Mouse (Mus musculus) adrenal gland, adult 8-10 months (tissue): ENCODE data around the gene Gm20716. TPM values are rescaled to one million over a fixed set of nuclear protein-coding genes. Genes with fewer than 3 reads are reported as not detected.
"Not testable (repeated sequence)": the region's sequence is repeated elsewhere in the genome, so short reads cannot be mapped to it uniquely, and the experiment has no call there.

Experiments
- DNase-seq: peaks from one replicate; pipeline ENCODE4 v3.0.0; 2022
- microRNA-seq, 2 experiments: library from miRNA; unstranded; fragments of <30 nt; microRNA quantifications; one replicate each; pipeline ENCODE4 v1.2.0; 2022
- total RNA-seq, 4 experiments: library from RNA; stranded (reverse); gene quantifications; 2 replicates each; pipeline ENCODE4 v1.2.4; 2022

Gene Gm20716
- total RNA-seq, 4 experiments from 2014 or later: 25.8 to 44.4 (median 34.9) TPM

DNA sequence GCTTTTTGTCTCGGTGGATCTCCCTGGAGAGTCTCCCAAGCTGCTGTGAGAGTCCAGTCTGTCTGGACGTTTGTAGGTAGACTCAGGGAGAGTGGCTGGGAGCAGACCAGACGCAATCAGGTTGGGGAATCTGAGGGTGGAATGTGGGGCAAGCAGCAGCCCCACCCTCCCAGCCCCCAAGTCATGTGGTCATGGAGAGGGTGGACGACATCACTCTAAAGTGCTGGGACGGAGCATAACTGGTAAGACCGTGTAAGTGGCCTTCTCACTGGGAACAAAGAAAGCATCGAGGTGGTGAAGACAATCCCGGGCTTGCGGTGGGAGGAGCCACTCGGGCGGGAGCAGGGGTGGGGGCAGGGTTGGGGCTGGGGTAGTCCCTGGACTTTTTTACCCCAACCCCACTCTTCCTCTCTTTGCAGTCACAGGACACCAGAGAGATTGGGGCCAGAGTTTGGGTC is 68.6 kb downstream of the Gm20716 start:
- DNase-seq: no peak

DNA sequence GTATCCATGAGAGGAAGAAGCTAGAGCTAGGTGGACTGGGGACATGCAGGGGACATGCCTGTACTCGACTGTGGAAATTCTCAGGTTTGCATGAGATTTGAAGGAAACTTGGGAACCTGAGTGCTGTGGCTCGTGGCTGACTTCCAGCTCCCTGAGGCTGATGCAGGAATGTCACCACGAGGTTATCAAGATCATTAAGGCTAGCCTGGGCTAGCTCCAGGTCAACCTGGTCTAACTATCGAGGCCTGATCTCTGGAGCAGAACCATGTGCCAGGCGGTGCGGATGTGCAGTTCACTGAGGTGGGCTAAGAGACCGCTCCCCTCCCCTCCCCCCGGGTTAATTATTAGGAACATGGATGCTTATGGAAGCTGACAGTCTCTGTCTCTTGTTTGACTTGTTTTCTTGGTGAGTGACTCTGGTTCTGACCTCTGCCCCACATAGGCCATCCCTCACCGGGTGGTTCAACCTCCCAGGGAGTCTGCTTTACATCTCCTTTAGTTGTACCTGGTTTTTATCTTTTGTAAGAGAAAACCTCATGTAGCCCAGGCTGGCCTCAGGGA is 69.7 kb downstream of the Gm20716 start:
- no peak for DNase-seq

DNA sequence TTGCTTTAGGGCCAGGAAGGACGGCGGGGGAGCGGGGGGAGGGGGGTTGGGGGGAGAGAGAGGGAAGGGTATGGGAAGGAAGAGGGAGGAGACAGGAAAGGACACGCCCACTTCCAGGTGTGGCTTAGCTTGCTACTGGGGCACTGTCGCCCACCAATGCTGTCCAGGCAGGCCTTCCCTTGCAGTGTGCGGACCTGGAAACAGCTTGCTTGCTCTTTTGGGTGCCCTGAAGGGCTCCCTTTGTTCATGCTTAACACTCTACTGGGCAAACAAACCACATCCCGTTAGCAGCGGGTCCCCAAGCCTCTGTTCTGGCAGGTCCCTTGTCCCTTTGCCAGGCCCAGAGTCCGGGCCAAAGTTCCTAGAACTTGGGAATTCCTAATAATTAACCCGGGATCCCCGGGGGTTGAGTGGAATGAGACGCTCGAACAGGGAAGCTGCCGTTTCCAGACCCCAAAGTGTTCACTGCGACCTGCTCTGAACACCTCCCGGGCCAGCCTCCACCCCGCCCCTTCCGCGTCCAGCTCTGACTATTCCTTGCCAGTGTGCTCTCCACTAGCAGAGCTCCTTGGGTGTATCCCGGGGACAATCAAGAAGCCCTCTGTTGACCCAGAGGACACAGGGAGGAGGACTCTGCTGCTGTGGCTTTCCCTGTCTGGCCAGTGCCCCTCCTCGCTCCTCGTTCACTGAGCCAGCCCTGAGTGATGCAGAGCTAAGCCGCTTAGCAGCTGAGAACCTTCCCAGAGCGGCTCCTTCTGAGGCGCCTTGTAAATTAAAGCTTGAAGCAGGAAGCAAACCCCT is 71.1 kb downstream of the Gm20716 start:
- DNase-seq: no peak

DNA sequence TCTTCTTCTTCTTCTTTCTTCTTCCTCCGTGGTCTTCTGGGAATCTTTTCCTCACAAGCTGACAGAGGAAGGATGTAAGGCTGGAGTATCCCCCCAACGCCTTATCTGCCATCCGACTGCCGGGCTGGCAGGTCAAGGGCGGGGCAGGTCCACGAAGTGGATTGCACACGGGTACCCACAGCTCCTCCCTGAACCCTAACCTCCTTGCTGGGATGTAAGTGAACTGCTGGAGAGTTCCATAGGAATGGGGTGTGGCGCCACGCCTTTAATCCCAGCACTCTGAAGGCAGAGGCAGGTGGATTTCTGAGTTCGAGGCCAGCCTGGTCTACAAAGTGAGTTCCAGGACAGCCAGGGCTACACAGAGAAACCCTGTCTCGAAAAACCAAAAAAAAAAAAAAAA is 72.2 kb downstream of the Gm20716 start:
- DNase-seq: not testable (repeated sequence)

DNA sequence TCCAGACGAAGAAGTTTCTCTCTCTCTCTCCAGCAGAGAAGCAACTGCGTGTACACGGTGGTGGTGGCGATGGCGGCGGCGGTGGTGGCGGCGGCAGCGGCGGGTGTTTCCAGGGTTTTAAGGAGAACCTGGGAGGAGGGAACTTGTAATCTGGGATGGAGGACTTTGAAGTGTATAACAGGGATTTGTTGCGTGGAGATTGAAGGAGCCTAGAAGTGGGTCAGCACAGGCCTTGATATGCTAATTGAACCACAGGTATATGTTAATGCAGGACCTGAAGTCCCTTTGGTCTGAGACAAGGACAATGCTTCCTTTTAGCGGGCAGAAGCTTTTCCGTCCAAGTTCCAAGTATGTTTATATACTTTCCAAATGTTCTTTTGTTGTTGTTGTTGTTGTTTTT is 73.8 kb downstream of the Gm20716 start:
- DNase-seq: no peak

DNA sequence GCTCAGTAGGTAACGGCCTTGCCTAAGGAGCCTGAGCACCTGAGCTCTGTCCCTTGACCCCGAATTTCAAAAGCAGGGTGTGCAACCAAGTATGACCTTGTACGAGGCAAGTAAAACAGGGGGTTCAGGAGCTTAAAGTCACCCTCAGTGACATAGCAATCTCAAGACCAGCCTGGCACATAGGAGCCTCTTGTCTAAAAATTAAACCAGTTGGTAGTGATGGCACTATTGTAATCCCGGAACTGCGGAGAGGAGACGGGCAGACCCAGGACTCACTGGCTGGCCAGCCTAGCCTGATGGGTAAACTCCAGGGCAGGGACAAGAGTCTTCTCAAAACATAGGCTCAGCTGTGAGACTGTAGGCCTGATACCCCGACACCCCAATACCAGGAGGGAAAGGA is 74.5 kb downstream of the Gm20716 start:
- DNase-seq: no peak

DNA sequence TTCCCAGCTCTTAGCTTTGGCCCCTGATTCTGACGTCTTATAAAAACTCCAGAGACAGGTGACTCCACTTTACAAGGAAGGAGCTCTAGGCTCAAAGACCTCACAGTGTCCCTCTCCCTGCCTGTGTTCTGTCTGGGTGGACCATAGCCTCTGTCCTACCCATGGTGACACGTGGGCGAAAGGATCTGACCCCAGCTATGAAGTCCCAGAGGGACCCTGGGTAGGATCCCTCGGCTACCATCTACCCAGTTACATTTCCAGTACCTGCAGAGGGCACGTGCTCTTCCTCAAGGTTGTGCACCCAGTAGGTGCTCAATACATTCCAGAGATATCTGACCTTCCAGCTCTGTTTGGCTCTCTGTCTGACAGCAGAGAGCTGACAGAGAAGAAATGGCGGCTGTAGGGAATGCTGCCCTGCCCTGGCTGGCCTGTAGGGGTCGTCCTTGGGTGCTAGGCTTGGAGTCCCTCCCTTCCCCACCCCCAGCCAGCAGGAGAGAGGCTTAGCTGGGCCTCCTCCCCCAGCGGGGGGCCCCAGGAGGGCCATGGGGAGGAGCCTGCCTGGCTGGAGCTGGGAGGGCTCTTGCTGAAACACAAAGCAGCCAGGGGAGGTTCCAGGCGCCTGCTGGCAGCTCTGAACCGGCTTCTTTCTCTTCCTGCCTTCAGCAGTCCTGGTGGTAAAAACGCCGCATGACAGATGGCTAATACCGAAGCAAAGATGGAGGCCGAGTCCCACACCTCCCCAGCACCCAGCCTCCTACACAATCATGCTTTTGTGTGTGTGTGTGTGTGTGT is 75.9 kb downstream of the Gm20716 start:
- peak; percentile 79 for DNase-seq

DNA sequence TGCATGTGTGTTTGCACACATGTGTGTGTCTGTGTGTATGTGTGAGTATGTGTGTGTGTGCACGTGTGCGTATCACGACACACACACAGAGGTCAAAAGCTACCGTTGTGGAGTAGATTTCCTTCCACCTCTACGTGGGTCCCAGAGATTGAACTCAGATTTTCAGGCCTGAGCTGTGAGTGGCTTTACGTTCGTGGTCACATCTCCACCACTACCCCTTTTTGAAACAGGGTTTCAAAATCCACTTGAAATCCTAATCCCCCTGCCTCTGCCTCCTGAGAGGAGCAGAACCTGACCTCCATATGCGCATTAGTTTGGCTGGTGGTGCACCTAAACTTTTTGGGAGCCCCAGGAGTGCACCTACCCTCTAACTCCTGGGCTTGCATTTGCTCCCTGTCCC is 80.9 kb downstream of the Gm20716 start:
- DNase-seq: no peak

DNA sequence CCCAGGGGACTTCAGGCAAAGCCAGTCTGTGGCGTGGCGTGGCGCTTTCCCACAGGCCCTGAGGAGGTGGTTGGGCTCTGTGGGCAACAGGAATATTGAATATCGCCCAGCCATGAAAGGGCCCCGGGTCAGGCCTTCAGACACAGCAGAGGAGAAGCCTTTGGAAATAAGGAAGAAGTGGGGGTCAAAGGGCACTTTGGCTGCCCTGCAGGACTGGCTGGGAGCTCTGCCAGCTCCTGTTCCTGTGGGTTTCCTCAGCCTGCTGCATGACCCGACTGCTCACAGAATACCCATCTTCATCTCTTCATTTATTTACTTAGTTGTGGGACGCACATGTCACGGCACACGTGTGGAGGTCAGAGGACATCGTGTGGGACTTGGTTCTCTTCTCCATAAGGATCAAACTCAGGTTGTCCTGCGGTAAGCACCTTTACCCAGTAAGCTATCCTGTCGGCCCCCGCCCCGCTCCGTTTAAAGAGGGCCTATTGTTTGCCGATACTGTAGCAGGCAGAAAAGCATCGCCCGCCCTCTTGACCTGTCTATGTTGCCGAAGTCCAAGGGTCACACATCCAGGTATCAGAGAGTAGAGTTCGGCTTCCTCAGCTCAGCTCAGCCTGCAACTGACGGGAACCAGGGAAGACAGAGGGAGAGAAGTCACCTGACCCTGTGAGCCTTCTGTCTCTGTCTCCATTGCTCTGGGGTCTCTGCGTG is 82.3 kb downstream of the Gm20716 start:
- DNase-seq: no peak

DNA sequence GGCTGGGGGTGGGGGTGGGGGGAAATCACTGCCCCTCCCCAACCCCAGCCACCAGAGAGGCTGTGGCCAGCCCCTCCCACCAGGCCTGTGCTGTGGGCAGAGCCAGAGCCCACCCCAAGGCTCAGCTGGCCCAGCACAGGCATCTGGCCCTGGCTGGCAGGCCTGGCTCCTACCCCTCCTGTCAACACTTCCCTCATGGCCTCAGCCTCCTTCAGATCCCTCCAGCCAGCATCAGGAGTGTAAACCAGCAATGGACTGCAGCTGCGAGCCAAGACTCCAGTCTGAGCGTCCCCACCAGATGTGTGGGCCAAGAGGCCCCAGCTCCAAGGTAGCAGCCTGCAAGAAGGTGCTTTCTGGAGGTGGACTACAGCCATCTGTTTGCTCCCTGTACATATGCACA is 84.7 kb downstream of the Gm20716 start:
- DNase-seq: no peak

DNA sequence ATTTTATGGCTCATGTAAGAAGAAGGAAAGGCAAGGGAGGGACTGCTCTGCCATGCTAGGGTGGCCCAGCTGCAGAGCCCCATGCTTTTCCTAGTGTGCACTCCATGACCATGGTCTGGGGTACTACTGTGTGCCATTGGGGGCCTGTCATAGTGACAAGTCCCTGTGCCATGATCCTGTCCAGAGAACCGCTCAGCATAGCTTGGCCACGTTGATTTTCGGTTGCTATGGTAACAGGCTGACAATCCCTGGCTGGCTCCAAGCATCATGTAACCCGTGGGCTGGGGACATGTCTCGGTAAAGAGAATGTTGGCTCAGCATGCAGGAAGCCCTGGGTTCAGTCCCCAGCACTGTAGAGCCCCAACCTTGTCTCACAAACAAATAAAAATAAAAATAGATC is 86.4 kb downstream of the Gm20716 start:
- DNase-seq: no peak

DNA sequence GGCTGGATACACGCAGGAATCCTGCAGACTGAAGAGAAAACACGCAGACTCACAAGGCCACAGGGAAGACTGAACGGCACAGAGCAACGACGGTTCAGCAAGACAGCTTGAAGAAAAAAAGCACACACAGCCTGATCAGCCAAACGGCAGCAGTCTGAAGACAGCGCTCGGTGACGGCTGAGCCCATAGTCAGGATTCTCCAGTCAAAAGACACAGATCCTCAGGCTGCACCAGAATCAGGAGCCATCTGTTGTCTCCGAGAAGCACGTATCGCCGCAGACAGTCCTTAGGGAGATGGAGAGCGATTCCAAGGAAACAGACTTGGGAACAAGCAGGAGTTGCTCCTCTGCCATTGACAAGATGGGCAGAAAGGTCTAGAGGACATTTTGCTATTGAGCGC is 93.0 kb downstream of the Gm20716 start:
- no peak for DNase-seq

Small RNA genes lying within 50 kb of the gene (microRNA-seq; reads per million reads assigned to microRNA genes)
- gene Gm24561: 0 reads per million in 2 experiments

Other genes with a start within 250 kb of the Gm20716 start
- gene Ripor3, start 219.7 kb downstream of the Gm20716 start, total RNA-seq: 1 to 10 TPM; 1.5 to 4.4 (median 3.3) TPM
- gene Pard6b, start 149.4 kb downstream of the Gm20716 start, total RNA-seq: 1 to 10 TPM; 1.9 to 2.8 (median 2.3) TPM
- 10 to 100 TPM; 49.1 to 73.9 (median 56.2) TPM for gene Adnp, start 23.3 kb downstream of the Gm20716 start, total RNA-seq
- gene Dpm1, start 227 bp upstream of the Gm20716 start, total RNA-seq: 100 to 1,000 TPM; 107 to 133 (median 132) TPM
- 10 to 100 TPM; 16.2 to 18.6 (median 17.9) TPM for gene Mocs3, start 258 bp upstream of the Gm20716 start, total RNA-seq
- gene Kcng1, start 51.4 kb upstream of the Gm20716 start, total RNA-seq: under 1 TPM in 1 of 4 experiments, not detected in 3; 0.08 TPM